Mouse (Mus musculus): ENCODE data around the gene Zfp936.
"Not testable (repeated sequence)": the region's sequence is repeated elsewhere in the genome, so short reads cannot be mapped to it uniquely, and the experiment has no call there.

Gene Zfp936

DNA sequence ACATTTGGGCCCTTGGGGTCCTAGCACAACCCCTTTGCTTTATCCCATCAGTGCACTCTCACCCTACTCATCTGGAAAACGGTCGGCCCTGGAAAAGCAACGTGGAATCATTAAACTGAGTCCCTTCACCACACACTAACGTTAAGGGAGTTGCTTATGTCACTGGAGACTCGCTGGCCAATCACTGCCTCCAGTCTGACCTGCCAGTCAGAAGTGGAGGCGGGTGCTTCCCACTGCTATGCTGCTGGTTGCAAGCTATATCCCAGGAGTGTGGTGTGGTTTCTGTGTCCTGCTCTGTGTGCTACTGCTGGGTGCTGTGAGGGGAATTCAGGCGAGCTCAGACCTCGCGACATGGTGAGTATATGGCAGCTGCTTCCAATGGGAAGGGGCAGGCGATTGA is at the start of gene Zfp936:
Gene Zfp936, plus strand, starts transcription at position 301 of the 400 bp plus-strand sequence.
- in situ Hi-C loops (cut with MboI, MseI), result not testable (repeated sequence)

DNA sequence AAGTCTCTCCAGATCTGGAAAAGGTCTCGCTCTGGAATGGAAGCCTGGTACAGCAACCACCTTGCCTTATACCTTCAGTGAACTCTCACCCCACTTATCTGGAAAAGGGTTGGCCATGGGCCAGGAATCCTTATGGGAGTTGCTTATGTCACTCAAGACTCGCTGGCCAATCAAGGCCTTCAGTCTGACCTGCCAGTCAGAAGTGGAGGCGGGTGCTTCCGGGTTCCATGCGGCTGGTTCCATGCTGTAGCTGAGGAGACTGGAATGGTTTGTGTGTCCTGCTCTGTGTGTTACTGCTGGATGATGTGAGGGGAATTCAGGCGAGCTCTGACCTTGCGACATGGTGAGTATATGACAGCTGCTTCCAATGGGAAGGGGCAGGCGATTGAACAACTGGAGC is 36.2 kb upstream of the Zfp936 start:
- in situ Hi-C loops (cut with MboI, MseI), result no loop called here

GRCm38 (mm10) chr7:43128691-43129090 is 14.7 kb downstream of the Zfp936 start:
- in situ Hi-C loops (cut with MboI, MseI), result loop anchor here (5.0 kb wide), 1 partner anchor 74 kb away; no protein-coding TSS in a partner anchor

DNA sequence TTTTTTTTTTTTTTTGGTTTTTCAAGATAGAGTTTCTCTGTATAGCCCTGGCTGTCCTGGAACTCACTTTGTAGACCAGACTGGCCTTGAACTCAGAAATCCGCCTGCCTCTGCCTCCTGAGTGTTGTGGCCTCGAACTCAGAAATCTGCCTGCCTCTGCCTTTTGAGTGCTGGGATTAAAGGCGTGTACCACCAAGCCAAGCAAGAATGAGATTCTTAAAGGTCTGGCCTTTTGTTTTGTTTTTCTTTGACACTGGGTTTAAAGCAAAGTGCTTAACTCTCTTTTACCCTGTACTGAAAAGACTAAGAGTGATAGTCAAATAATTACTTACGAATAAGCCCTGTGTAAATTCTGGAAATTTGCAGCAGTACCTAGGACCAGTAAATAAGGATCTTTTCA is 50.1 kb downstream of the Zfp936 start:
- in situ Hi-C loops (cut with MboI, MseI), result not testable (repeated sequence)

DNA sequence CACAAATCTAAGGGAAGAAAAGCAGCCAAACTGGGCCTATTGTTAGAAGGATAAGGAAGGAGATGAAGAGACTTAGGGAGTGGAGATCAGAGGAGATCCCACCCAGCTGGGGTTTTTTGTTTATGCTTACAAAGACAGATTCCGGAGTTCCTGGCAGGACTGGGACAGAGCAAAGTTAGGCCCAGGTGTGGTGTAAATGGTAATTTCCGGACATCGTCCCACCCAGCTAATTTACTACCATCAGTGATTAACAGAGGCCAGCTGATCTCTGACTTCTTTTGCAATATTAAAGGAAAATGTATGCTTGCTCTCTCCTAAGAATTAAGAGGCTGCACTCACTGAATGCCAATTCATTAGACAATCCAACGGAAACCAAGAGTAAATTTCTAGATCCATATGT is 53.1 kb downstream of the Zfp936 start:
- in situ Hi-C loops (cut with MboI, MseI), result not testable (repeated sequence)

GRCm38 (mm10) chr7:43167811-43168210 is 53.8 kb downstream of the Zfp936 start:
- in situ Hi-C loops (cut with MboI, MseI), result not testable (repeated sequence)

DNA sequence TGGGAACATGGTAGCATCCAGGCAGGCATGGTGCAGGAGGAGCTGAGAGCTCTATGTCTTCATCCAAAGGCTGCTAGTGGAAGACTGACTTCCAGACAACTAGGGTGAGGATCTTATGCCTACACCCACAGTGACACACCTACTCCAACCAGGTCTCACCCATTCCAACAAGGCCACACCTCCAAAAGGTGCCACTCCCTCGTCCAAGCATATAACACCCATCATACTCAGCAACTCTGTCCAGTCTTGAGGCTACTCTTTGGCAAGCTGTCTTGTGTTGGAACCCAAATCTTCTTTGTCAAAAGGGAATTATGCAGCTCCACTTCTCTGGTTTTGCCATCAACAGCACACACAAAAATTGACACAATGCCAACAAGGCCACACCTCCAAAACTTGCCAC is 54.2 kb downstream of the Zfp936 start:
- in situ Hi-C loops (cut with MboI, MseI), result not testable (repeated sequence)

DNA sequence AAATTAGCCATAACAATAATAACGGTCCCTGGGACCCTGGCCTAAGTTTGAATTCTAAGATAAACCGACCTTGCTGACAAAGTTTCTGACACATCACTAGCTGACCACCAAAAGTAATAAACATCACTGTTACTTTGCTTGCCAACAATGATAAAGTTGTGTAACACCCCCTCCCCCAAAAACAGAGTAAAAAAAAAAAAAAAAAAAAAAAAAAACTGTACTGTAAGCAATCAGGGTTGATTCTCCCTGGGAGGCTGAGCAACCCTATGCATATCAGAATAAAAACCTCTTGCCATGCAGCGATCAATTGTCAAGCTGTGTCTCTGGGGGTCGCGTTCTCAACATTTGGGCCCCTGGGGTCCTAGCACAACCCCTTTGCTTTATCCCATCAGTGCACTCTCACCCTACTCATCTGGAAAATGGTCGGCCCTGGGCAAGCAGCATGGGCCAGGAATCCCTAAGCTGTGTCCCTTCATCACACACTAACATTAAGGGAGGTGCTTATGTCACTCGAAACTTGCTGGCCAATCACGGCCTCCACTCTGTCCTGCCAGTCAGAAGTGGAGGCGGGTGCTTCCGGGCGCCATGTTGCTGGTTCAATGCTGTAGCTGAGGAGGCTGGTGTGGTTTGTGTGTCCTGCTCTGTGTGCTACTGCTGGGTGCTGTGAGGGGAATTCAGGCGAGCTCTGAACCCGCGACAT is 63.1 kb downstream of the Zfp936 start:
- in situ Hi-C loops (cut with MboI, MseI), result loop anchor here (5.0 kb wide), 1 partner anchor 35 kb away; no protein-coding TSS in a partner anchor

DNA sequence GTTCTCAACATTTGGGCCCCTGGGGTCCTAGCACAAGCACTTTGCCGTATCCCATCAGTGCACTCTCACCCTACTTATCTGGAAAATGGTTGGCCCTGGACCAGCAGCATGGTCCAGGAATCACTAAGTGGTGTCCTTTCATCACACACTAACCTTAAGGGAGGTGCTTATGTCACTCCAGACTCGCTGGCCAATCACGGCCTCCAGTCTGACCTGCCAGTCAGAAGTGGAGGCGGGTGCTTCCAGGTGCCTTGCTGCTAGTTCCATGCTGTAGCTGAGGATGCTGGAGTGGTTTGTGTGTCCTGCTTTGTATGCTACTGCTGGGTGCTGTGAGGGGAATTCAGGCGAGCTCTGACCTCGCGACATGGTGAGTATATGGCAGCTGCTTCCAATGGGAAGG is 99.8 kb downstream of the Zfp936 start:
- in situ Hi-C loops (cut with MboI, MseI), result loop anchor here (5.0 kb wide), 1 partner anchor 36 kb away; no protein-coding TSS in a partner anchor
